ENCODE assay signal across 27 mouse cellular contexts in the genomic region with DNA sequence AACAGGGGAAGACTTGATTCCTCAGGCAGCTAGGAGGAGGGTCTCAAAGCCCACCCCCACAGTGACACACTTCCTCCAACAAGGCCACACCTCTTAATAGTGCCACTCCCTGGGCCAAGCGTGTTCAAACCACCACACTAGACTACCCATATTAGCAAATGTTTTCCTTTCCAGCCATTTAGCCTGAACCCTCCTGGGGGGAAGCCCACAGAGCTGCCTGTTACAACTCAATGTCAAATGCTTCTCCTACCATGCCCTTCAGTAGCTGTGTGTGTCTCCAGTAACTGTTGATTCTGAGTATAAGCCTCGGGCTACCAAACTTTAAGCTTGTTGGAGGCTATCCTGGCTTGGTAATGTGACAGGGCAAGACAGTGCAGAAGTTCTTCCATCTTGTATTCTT. TPM values are rescaled to one million over a fixed set of nuclear protein-coding genes. Genes with fewer than 3 reads are reported as not detected.
DNase-seq lines count a peak whose midpoint lies in the region; ATAC-seq and TF ChIP-seq lines count a peak whose summit lies in the region.
"Had no signal": no experiment of that assay in that cellular context is flagged by ENCODE, and none has a peak within 500 bp of the region (broad histone marks: within the 10 kb centered on the region; RNA-seq: fewer than 3 reads in every experiment).

No protein-coding gene starts in this region.

- no peak for ATAC-seq in kidney, embryonic 16.5 days (ENCODE audit: low FRiP score, low TSS enrichment)
- ATAC-seq: CD4-positive, CD25-positive, alpha-beta regulatory T cell, adult 4 months; forebrain, embryonic 16.5 days had no signal

- DNase-seq in heart, embryonic 10.5 days (ENCODE audit: low spot score) = no peak
- DNase-seq in heart, postnatal 10 days = no peak
- DNase-seq in kidney, adult 18-20 months = no peak
- no peak for DNase-seq in ES-E14 (ENCODE audit: low read depth, low spot score)
- DNase-seq in left cerebral cortex, adult 9 months (ENCODE audit: low spot score in 2 of 2) = no peak
- no peak for DNase-seq in cerebellum, postnatal 36 days
- DNase-seq: adrenal gland, adult 8-10 months; adrenal gland, postnatal 25 days; cerebellum, adult 11-12 months; cerebellum, adult 8-10 months; cerebellum, postnatal 10 days; gastrocnemius, postnatal 10 days; gastrocnemius, postnatal 36 days; heart, postnatal 14 days had no signal

- H3K9me3 ChIP-seq in heart, embryonic 10.5 days = no peaks in the 10 kb centered on the region
- H3K9me3 ChIP-seq in kidney, embryonic 16.5 days (ENCODE audit: low read length) = no peaks in the 10 kb centered on the region; the same call in 1 of the 2 replicates
- peaks cover 4% of the 10 kb centered on the region; the same call in 1 of the 2 replicates for H3K9me3 ChIP-seq in ES-Bruce4 (replicated peaks; ENCODE audit: control insufficient read depth, insufficient read depth, low read length, poor library complexity, severe bottlenecking)
- H3K9me3 ChIP-seq in ES-E14 (ENCODE audit: control insufficient read depth, insufficient read depth, low read depth, low read length) = no peaks in the 10 kb centered on the region
- H3K9me3 ChIP-seq: embryonic facial prominence, embryonic 15.5 days; forebrain, embryonic 12.5 days; G1E; heart, embryonic 15.5 days; hindbrain, embryonic 15.5 days had no signal

- no peak overlapping the region for H3K4me3 ChIP-seq in heart, embryonic 10.5 days
- no peak overlapping the region for H3K4me3 ChIP-seq in kidney, embryonic 16.5 days (ENCODE audit: low read length)
- H3K4me3 ChIP-seq in ES-Bruce4 (ENCODE audit: low read depth, low read length) (no peak overlapping the region), ES-E14 (ENCODE audit: insufficient read depth in 1 of 2, low read depth in 1 of 2, low read length in 2 of 2, poor library complexity in 1 of 2, severe bottlenecking in 1 of 2) (no peak overlapping the region)
- H3K4me3 ChIP-seq: embryonic facial prominence, embryonic 12.5 days; embryonic facial prominence, embryonic 15.5 days; forebrain, embryonic 12.5 days; heart, embryonic 12.5 days; heart, embryonic 15.5 days; hindbrain, embryonic 12.5 days; hindbrain, embryonic 15.5 days had no signal

- no peak for TF ChIP-seq CTCF in ES-Bruce4 (IDR thresholded peaks at IDR 0.05; ENCODE audit: low read depth, low read length)

- in situ Hi-C loops in ES-E14 (cut with MboI; ENCODE audit: low sequenced_read_pairs in 2 of 2, unreplicated experiment in 2 of 2) = loop anchor here in 1 of 2 experiments (10.0 kb wide), 1 partner anchor 46 kb away; the partner anchor contains the start of gene Hs6st1

- TF ChIP-seq POLR2A in ES-Bruce4 (IDR thresholded peaks at IDR 0.05; ENCODE audit: insufficient read depth, low read length) = no peak

- H3K27me3 ChIP-seq in heart, embryonic 10.5 days (ENCODE audit: insufficient read depth, poor library complexity, severe bottlenecking) = no peaks in the 10 kb centered on the region
- H3K27me3 ChIP-seq in kidney, embryonic 16.5 days (ENCODE audit: insufficient read depth, low read length) = no peaks in the 10 kb centered on the region
- H3K27me3 ChIP-seq in ES-Bruce4 (ENCODE audit: control insufficient read depth, insufficient read depth, low read length, poor library complexity, severe bottlenecking) = no peaks in the 10 kb centered on the region
- H3K27me3 ChIP-seq: embryonic facial prominence, embryonic 12.5 days; embryonic facial prominence, embryonic 15.5 days; forebrain, embryonic 12.5 days; heart, embryonic 12.5 days; heart, embryonic 15.5 days; hindbrain, embryonic 12.5 days; hindbrain, embryonic 15.5 days; Patski had no signal

- H3K27ac ChIP-seq in heart, embryonic 10.5 days = peak overlapping the region; percentile 84
- peak overlapping the region; percentile 86; the same call in 1 of the 2 replicates for H3K27ac ChIP-seq in kidney, embryonic 16.5 days (ENCODE audit: low read length)
- H3K27ac ChIP-seq in ES-Bruce4 (ENCODE audit: insufficient read depth, low read length) (peak overlapping the region; percentile 99; the same call in 1 of the 2 replicates), ES-E14 (ENCODE audit: insufficient read depth, low read depth, low read length, poor library complexity, severe bottlenecking) (peak overlapping the region; percentile 99; the same call in 1 of the 2 replicates)
- H3K27ac ChIP-seq: embryonic facial prominence, embryonic 15.5 days; forebrain, embryonic 12.5 days; heart, embryonic 15.5 days; hindbrain, embryonic 12.5 days; hindbrain, embryonic 15.5 days had no signal

- H3K4me1 ChIP-seq in heart, embryonic 10.5 days = peaks cover 31% of the 10 kb centered on the region
- H3K4me1 ChIP-seq in kidney, embryonic 16.5 days (ENCODE audit: insufficient read depth, low read length) = peaks cover 33% of the 10 kb centered on the region
- peaks cover 8% of the 10 kb centered on the region for H3K4me1 ChIP-seq in ES-Bruce4 (ENCODE audit: control insufficient read depth, insufficient read depth, low read length)
- peaks cover 27 to 28% of the 10 kb centered on the region in 2 experiments for H3K4me1 ChIP-seq in ES-E14 (ENCODE audit: control insufficient read depth in 2 of 2, insufficient read depth in 2 of 2, low read length in 2 of 2, poor library complexity in 1 of 2)

- H3K36me3 ChIP-seq in heart, embryonic 10.5 days = no peaks in the 10 kb centered on the region
- H3K36me3 ChIP-seq in kidney, embryonic 16.5 days (ENCODE audit: insufficient read depth, low read length) = no peaks in the 10 kb centered on the region
- H3K36me3 ChIP-seq in ES-Bruce4 (ENCODE audit: control insufficient read depth, insufficient read depth, low read length, poor library complexity, severe bottlenecking) (no peaks in the 10 kb centered on the region), ES-E14 (ENCODE audit: control insufficient read depth, insufficient read depth, low read length, poor library complexity, severe bottlenecking) (no peaks in the 10 kb centered on the region)
- H3K36me3 ChIP-seq: embryonic facial prominence, embryonic 12.5 days; embryonic facial prominence, embryonic 15.5 days; forebrain, embryonic 12.5 days; G1E; heart, embryonic 12.5 days; heart, embryonic 15.5 days; hindbrain, embryonic 12.5 days; hindbrain, embryonic 15.5 days had no signal

- intact Hi-C loops in heart, postnatal 10 days (cut with DNase I) = no loop called here

- no peak overlapping the region for H3K4me2 ChIP-seq in kidney, embryonic 16.5 days (replicated peaks; ENCODE audit: low read depth, low read length)
- H3K4me2 ChIP-seq: embryonic facial prominence, embryonic 12.5 days; embryonic facial prominence, embryonic 15.5 days; forebrain, embryonic 12.5 days; heart, embryonic 12.5 days; heart, embryonic 15.5 days; hindbrain, embryonic 12.5 days; hindbrain, embryonic 15.5 days had no signal

- WGBS in heart, embryonic 10.5 days = 83% methylated on average over 2 of the region's 2 CpGs
- WGBS in kidney, embryonic 16.5 days = 92% methylated on average over 2 of the region's 2 CpGs

- H3K9ac ChIP-seq in kidney, embryonic 16.5 days (replicated peaks; ENCODE audit: low read length) = no peak overlapping the region
- H3K9ac ChIP-seq in ES-Bruce4 (ENCODE audit: low read depth, poor library complexity, severe bottlenecking) (no peak overlapping the region), ES-E14 (ENCODE audit: insufficient read depth, low read depth, low read length, poor library complexity, severe bottlenecking) (no peak overlapping the region)
- H3K9ac ChIP-seq: embryonic facial prominence, embryonic 12.5 days; embryonic facial prominence, embryonic 15.5 days; forebrain, embryonic 12.5 days; heart, embryonic 12.5 days; heart, embryonic 15.5 days; hindbrain, embryonic 12.5 days; hindbrain, embryonic 15.5 days had no signal

- no peak for TF ChIP-seq EP300 in ES-Bruce4 (IDR thresholded peaks at IDR 0.05; ENCODE audit: insufficient read depth, low read depth, low read length)

TF ChIP-seq in ES-E14, 5 proteins besides CTCF, POLR2A, EP300 and RAD21:
- TF ChIP-seq HCFC1 (IDR thresholded peaks at IDR 0.05; ENCODE audit: borderline replicate concordance, insufficient read depth, low read length) = no peak
- TF ChIP-seq ZC3H11A (IDR thresholded peaks at IDR 0.05; ENCODE audit: borderline replicate concordance, low read depth, low read length) = no peak
- TF ChIP-seq MAFK (IDR thresholded peaks at IDR 0.05; ENCODE audit: insufficient read depth, low read depth, low read length) = no peak
- TF ChIP-seq ZNF384 (IDR thresholded peaks at IDR 0.05; ENCODE audit: low read depth, low read length) = no peak
- TF ChIP-seq CHD2 (IDR thresholded peaks at IDR 0.05; ENCODE audit: low read depth, low read length) = no peak
TF ChIP-seq in ES-E14: peak in this region for 0.

RNA-seq across cellular contexts. Expression of gene Hs6st1, which starts 49.0 kb away (rescaled TPM):
- 3.5 and 5.7 TPM in 2 replicates for polyA plus RNA-seq in heart, embryonic 10.5 days (2016; fragmentation: Nextera tagmentation; extraction: Ambion mirVana)
- total RNA-seq in heart, postnatal 10 days (2021) = 10 to 100 TPM; 26.4 to 35.1 TPM
- 8.0 and 8.5 TPM in 2 replicates for polyA plus RNA-seq in kidney, embryonic 16.5 days (2015; fragmentation: Nextera tagmentation; extraction: Ambion mirVana)
- polyA plus RNA-seq in ES-Bruce4 (2011; ENCODE audit: insufficient read depth, insufficient read length, low read depth, missing spikeins) = 75.6 and 79.2 TPM in 2 replicates
- 46.3 and 51.0 TPM in 2 replicates for total RNA-seq in ES-E14 (2012; rRNA removed)
